Mouse (Mus musculus) intestine, postnatal 0 days (tissue): ENCODE data around the gene Spib. TPM values are rescaled to one million over a fixed set of nuclear protein-coding genes. Genes with fewer than 3 reads are reported as not detected.

Experiments used
- ATAC-seq: fragments of 200-750 bp; cut with Nextera tagmentation; 2 replicates; pipeline ENCODE4 v1.8.0; 2017; ENCODE audit warnings: mild to moderate bottlenecking, moderate TSS enrichment, moderate library complexity
- H3K27ac ChIP-seq: fragments of 300-500 bp; sonication (generic); 2 replicates; pipeline ENCODE4 v1.5.1; 2014; ENCODE audit warnings: mild to moderate bottlenecking, low read depth, low read length, moderate library complexity
- H3K27me3 ChIP-seq: fragments of 300-500 bp; sonication (generic); replicated peaks from 2 replicates; pipeline ENCODE4 v1.6.1; 2014; ENCODE audit warnings: low read length, mixed read lengths; ENCODE audit not compliant: control insufficient read depth, insufficient read depth
- H3K36me3 ChIP-seq: fragments of 300-500 bp; sonication (generic); 2 replicates; pipeline ENCODE4 v1.6.1; 2014; ENCODE audit warnings: mild to moderate bottlenecking, moderate library complexity; ENCODE audit not compliant: control insufficient read depth, insufficient read depth
- H3K4me1 ChIP-seq: fragments of 300-500 bp; sonication (generic); replicated peaks from 2 replicates; pipeline ENCODE4 v1.6.1; 2014; ENCODE audit warnings: antibody characterized with exemption, low read length, mixed read lengths; ENCODE audit not compliant: control insufficient read depth, insufficient read depth
- H3K4me2 ChIP-seq: fragments of 300-500 bp; sonication (generic); replicated peaks from 2 replicates; pipeline ENCODE4 v1.6.1; 2014; ENCODE audit warnings: low read depth, mild to moderate bottlenecking, moderate library complexity
- H3K4me3 ChIP-seq: fragments of 300-500 bp; sonication (generic); 2 replicates; pipeline ENCODE4 v1.5.1; 2014; ENCODE audit warnings: low read depth, low read length
- H3K9ac ChIP-seq: fragments of 300-500 bp; sonication (generic); 2 replicates; pipeline ENCODE4 v1.6.1; 2014; ENCODE audit warnings: mild to moderate bottlenecking, low read depth, low read length
- H3K9me3 ChIP-seq: fragments of 300-500 bp; sonication (generic); 2 replicates; pipeline ENCODE4 v1.6.1; 2016; ENCODE audit warnings: mixed run types; ENCODE audit not compliant: control insufficient read depth
- CTCF ChIP-seq: sonication (generic); IDR thresholded peaks from 2 replicates; pipeline ENCODE4 v1.5.1; 2016; ENCODE audit warnings: low read depth, mild to moderate bottlenecking, control low read depth, antibody characterized with exemption, moderate library complexity
- WGBS: fragments of 180-500 bp; shearing (Covaris S2); extraction: QIAGEN DNeasy Blood & Tissue Kit; methylation state at CpG from one replicate; pipeline ENCODE4 v1.1.7; 2014; 5-methylcytosine and 5-hydroxymethylcytosine counted together
- polyA plus RNA-seq: library from polyadenylated mRNA; unstranded; fragments of >200 nt; fragmentation: Nextera tagmentation; extraction: Ambion mirVana; gene quantifications from 2 replicates; pipeline ENCODE4 v1.2.1, GENCODE M21; 2015

Spib gene
- polyA plus RNA-seq, 1 experiment from 2014 or later, result 0.17 TPM

DNA sequence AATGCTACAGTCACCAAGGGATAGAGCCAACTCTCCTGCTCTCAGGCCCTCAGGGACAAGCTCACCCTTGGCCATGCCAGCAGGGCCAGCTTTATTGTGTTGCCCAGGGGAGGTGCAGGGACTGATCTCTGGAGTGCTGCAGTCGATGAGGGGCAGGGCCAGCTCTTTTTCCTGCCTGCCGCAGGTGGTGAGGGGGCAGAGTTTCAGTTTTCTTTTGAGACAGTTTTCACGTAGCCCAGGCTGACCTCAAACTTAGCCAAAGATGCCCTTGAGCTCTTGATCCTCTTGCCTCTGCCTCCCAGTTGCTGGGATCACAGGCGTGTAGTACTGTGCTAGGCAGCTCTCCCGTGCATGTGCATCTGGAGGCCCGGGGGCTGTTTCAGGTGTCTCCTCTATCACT lies 39.1 kb upstream of the Spib start:
- H3K27me3 ChIP-seq, result no peaks in the 10 kb centered on the region; the same call in 1 of the 2 replicates
- H3K27ac ChIP-seq, result no peak overlapping the region
- no peak overlapping the region for H3K4me2 ChIP-seq
- H3K36me3 ChIP-seq, result no peaks in the 10 kb centered on the region
- no peak for ATAC-seq
- H3K4me3 ChIP-seq, result no peak overlapping the region
- no peak overlapping the region for H3K9ac ChIP-seq
- H3K9me3 ChIP-seq, result no peaks in the 10 kb centered on the region
- TF ChIP-seq CTCF, result no peak
- H3K4me1 ChIP-seq, result no peaks in the 10 kb centered on the region
- 77% methylated on average over 6 of the region's 6 CpGs for WGBS

DNA sequence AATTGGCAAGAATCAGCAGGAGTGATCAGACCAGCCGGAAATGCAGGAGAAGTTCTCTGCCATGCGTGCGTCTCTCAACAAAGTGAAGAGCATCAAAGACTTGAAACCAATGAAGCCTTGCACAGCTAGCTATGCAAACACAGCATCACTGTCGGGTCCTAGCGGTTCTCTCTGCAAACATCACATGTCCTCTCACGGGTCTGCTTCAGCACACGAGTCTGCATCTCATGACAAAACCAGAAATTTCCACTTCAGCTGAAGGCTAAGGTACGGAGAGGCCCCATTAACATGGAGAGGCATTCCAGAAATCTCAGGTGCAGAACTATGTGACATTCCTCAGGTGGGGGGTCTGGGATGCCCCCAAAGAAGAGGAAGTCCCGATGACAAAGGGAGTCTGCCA lies 36.9 kb upstream of the Spib start:
- H3K27ac ChIP-seq, result no peak overlapping the region
- 52% methylated on average over 9 of the region's 9 CpGs for WGBS
- no peak overlapping the region for H3K9ac ChIP-seq
- TF ChIP-seq CTCF, result no peak
- H3K4me1 ChIP-seq, result no peaks in the 10 kb centered on the region
- no peaks in the 10 kb centered on the region for H3K9me3 ChIP-seq
- H3K4me2 ChIP-seq, result no peak overlapping the region
- no peaks in the 10 kb centered on the region; the same call in 1 of the 2 replicates for H3K27me3 ChIP-seq
- H3K36me3 ChIP-seq, result no peaks in the 10 kb centered on the region
- no peak overlapping the region for H3K4me3 ChIP-seq
- no peak for ATAC-seq

DNA sequence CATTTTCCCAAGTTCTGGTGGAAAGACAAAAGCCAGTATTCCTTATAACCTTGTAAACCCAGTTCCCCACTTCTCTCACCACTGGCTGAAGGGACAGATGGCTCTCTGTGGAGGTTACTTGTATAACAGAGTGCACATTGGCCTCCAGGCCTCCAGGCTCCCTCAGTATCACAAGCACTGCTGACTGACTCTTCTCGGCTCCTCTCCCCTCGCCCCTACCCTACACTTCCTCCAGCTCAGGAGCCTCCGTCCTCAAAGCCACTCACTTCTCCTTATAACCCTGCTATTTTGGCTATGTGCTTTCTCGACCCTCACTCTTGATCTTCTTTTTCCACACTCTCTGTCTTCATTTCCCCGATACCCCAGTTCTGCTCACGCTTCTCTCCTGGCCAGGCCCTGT lies 33.5 kb upstream of the Spib start:
- Histone ChIP-seq H3K36me3 (no peaks in the 10 kb centered on the region), H3K4me3 (no peak overlapping the region), H3K27me3 (no peaks in the 10 kb centered on the region; the same call in 1 of the 2 replicates), H3K4me1 (no peaks in the 10 kb centered on the region), H3K27ac (no peak overlapping the region), H3K4me2 (no peak overlapping the region), H3K9me3 (no peaks in the 10 kb centered on the region), H3K9ac (no peak overlapping the region)
- no peak for TF ChIP-seq CTCF
- no peak for ATAC-seq
- 72% methylated on average over 6 of the region's 6 CpGs for WGBS

DNA sequence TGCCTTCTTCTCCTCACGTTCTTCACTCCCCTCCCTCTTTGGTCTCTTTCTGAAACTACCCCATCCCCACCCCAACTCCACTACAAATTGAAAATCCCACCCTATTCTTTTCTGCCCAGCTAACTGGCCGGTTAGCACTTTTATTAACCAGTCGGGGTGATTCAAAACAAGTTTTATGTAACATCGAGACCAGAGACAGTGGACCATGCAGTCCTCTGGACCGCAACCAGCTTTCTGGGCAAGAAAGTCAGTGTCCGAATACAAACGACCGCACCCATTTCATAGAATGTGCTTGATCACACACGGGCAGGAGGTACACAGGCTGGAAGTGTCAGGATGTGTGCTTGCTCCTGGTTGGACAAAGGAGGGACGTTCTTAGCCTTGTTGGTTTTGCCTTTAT lies 32.6 kb upstream of the Spib start:
- 83% methylated on average over 10 of the region's 10 CpGs for WGBS
- Histone ChIP-seq H3K27me3 (no peaks in the 10 kb centered on the region; the same call in 1 of the 2 replicates), H3K27ac (no peak overlapping the region), H3K4me1 (no peaks in the 10 kb centered on the region), H3K9ac (no peak overlapping the region), H3K36me3 (no peaks in the 10 kb centered on the region), H3K9me3 (no peaks in the 10 kb centered on the region), H3K4me3 (no peak overlapping the region), H3K4me2 (no peak overlapping the region)
- ATAC-seq, result no peak
- TF ChIP-seq CTCF, result no peak

DNA sequence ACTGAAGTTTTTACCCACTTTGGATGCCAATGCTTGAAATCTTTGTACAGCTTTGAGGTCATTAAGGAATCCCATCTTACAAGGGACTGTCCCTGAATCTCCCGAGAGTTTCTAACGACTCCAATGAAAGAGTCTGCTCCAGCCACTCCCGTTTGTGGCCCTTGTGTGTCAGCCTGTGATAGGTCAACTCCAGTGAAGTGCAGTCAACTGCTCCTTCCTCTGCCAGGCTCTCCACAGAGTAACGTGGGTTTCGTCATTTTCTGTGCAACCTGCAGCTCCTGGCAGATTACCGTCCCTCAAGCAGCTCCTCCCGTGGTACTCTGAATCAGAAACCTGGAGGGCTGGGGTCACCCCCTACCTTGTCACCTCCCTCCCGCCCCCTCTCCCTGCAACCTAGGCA lies 31.4 kb upstream of the Spib start:
- H3K36me3 ChIP-seq, result no peaks in the 10 kb centered on the region
- no peak overlapping the region for H3K4me2 ChIP-seq
- TF ChIP-seq CTCF, result no peak
- no peak overlapping the region for H3K9ac ChIP-seq
- H3K4me1 ChIP-seq, result no peaks in the 10 kb centered on the region
- ATAC-seq, result no peak
- 41% methylated on average over 8 of the region's 8 CpGs for WGBS
- no peaks in the 10 kb centered on the region for H3K27me3 ChIP-seq
- no peak overlapping the region for H3K27ac ChIP-seq
- H3K9me3 ChIP-seq, result no peaks in the 10 kb centered on the region
- no peak overlapping the region for H3K4me3 ChIP-seq

DNA sequence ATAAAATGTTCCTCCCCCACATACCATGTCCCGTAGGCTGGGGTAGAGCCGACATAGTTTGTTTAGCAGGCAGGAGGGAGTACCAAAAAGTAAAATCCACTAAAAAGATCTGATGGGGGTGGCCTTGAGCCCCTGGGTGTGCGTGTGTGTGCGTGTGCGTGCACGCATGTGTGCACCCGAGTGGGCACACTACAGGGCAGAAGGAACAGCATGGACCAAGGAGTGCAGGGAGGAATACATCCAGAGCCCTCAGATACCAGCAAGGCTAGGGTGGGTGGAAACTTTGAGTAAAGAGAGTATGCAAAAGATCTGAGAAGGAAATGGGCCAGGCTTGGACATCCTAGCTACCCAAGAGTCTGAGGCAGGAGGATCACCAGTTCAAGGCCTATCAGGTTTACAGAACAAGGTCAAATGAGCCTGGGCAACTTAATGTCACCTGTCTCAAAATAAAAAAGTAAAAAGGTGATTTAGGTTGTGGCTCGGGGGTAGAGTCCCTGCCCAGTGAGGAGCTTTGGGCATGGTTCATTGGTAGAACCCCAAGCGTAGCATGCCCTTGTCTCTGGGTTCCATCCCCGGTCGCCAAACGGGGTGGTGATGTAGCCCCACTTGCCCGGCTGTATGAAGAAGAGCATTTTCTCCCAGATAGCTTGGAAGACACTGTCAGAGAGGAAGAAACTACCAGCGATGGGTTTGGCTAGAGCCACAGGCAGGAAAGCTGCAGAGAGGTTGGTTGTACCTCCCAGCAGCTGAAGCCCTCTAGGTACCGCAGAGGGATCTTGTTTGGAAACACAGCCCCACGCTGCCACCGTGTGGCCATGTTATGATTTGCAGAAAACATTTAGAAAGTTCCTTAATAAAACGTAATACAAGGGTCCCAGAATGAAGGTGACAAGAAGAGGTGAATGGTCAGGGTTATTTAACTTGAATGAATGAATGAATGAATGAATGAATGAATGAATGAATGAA lies 28.8 kb upstream of the Spib start:
- Histone ChIP-seq H3K4me2 (no peak overlapping the region), H3K27me3 (no peaks in the 10 kb centered on the region), H3K27ac (no peak overlapping the region), H3K4me3 (no peak overlapping the region), H3K9ac (no peak overlapping the region), H3K4me1 (no peaks in the 10 kb centered on the region), H3K36me3 (no peaks in the 10 kb centered on the region), H3K9me3 (no peaks in the 10 kb centered on the region)
- peak; percentile 87 for TF ChIP-seq CTCF
- ATAC-seq, result no peak
- WGBS, result 53% methylated on average over 18 of the region's 18 CpGs
